Mouse (Mus musculus) spleen, adult 18-20 months (tissue): ENCODE results near the gene Arhgap40.

Experiments used
- DNase-seq, 2 experiments: peaks; one replicate each; pipeline ENCODE4 v3.0.0; 2022; ENCODE audit warnings: mixed read lengths in 2 of 2

Arhgap40 gene

DNA sequence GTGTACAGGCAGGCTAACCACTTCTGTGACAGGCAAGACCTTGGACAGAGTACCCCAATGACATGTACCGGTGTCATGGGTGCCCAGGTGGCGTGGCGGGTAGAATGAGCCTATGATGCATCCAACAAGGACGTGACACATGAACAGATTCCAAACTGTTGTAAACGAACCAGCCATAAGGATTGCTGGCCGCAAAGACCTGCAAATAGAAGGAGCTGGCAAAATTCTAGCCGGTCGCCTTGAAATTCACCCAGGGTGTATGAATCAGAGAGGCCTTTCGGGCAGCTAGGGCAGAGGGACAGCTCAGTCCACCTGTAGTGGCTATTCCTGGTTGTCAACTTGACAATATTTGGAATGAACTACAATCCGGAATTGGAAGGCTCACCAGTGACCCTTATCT is 41.8 kb downstream of the Arhgap40 start:
- no peak for DNase-seq

DNA sequence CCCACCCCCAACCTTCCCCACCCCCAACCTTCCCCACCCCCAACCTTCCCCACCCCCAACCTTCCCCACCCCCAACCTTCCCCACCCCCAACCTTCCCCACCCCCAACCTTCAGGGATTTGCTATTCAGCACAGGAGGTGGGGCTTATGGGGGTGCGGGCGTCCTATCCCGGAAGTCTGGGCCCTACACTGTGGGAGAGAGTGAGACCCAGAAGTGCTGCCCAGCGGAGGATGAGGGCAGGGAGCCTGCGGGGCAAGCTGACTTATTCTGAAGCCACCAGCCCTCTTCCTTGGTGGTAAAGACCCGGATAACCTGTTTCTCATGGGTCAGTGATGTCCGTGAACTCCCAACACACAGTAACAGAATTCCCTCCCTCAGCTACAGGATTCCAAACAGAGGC is 42.7 kb downstream of the Arhgap40 start:
- DNase-seq = no peak

DNA sequence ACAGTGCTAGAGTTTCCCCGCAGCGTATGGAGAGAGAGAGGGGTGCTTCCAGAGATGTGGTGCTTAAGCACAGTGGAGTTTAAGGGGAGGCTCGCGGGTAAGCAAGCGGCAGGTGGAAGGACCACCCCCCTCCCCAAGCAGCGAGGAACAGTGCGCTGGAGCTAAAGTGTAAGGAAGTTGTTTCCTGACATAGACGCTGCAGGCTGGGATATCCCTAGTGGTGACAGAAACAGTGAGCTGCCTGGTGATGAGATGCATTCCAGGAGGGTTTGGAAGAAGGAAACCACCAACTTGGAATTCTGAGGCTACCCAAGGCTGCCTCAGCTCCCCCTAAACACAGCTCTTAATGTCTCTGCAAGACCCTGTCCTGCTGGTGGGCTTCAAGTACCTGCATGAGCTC is 43.2 kb downstream of the Arhgap40 start:
- no peak for DNase-seq

DNA sequence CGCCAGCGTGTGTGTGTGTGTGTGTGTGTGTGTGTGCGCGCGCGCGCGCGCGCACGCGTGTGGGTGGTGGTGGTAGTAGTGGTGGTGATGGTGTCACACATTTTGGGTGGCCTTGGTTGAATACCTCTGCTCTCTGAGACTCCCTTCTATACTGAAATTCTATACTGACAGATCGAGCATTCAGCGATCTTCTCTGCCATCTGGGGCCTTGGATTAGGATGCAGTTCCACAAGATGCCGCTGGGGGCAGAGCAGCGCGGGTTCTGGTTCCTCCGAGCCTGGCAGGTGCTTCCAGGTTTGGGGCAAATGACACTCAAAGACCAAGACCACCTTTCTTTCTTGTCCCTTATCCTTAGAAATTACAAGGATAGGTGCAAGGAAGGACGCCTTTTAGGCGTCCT is 43.6 kb downstream of the Arhgap40 start:
- DNase-seq = peak; percentile 40 to 78

DNA sequence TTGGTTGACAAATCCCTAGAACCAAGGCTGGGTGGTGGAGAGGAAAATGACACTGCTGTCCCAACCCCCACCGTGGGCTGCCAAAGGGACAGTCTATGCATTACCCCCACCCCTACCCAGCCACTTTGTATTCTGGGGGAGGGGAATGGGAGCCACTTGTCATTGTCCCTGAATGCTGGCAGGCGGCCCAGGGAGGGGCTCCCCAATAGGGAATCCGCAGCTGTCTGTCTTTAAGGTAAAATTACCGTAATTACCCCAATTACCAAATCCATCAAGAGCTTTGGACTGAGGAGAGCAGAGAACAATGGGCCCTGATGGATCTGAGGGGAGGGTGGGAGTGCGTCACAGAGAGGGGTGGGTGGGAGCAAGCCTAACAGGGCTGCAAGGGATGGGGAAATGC is 44.2 kb downstream of the Arhgap40 start:
- no peak for DNase-seq

DNA sequence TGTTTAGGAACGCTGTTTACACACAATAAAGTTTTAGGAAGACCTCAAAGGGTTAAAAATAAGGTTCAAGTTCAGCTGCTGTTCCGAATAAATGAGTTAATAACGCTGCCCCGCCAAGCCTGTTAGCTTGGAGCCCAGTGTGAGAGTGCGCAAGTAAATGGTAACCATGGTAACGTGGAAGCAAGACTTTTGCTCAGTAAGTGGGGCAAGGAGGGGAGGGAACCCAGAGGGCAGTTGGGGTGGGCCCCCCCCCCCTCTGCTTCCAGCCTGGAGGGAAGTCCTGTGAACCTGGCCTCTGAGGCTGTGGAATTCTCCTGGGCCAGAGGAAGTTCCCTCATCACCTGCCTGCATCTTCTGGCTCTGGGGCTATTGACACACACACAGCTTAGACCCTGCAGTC is 47.3 kb downstream of the Arhgap40 start:
- DNase-seq = no peak

DNA sequence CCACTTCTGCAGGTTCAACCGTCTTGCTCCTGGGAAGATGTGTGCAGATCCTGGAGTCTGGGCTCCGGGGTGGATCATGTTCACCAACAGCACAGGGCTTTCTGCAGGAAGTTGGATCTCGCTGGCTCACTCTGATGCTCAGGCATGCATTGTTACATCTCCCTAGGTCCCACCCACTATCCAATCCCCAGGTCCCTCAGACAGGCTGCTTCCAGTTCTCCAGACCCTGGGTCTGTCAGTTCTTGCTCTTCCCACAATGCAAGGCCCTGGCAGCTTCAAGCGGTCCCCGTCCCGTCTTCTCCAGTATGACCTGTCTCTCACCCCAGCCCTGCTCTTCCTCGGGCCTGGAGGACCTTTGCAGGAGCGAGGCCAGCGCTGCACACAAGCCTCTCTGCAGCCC is 48.2 kb downstream of the Arhgap40 start:
- DNase-seq = no peak

DNA sequence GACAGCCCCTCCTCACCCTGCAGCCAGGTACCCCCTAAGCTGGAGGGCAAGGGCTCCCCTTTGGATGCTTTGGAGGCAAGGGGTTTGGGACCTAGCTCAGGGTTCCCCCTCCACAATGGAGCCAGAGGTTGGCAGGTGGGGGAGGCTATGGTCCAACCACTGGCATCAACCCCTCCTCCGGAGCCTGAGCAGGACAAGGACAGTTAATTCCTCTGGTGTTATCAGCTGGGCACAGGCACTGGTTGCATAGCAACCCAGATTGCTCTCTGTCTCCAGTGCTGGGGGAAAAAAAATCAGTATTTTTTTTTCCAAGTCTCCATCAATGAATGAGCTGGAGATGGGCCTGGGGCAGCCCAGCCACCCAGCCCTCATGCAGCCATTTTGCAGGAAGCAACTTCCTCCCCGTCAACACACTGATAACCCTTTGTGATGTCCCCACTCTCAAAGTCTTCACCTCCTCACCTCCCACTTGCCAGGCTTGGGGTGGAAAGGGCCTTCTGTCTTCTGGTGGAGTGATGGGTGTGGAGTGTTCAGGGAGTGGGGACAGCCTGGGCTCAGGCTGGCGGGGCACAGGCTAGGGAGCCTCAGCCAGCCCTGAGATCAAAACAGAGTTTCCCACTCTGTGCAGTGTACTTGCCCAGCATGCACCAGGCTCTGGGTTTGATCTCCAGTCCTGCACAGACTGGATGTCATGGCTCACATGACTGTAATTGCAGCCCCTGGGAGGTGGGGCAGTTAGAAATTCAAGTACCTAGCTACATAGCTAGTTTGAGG is 49.0 kb downstream of the Arhgap40 start:
- DNase-seq = no peak

DNA sequence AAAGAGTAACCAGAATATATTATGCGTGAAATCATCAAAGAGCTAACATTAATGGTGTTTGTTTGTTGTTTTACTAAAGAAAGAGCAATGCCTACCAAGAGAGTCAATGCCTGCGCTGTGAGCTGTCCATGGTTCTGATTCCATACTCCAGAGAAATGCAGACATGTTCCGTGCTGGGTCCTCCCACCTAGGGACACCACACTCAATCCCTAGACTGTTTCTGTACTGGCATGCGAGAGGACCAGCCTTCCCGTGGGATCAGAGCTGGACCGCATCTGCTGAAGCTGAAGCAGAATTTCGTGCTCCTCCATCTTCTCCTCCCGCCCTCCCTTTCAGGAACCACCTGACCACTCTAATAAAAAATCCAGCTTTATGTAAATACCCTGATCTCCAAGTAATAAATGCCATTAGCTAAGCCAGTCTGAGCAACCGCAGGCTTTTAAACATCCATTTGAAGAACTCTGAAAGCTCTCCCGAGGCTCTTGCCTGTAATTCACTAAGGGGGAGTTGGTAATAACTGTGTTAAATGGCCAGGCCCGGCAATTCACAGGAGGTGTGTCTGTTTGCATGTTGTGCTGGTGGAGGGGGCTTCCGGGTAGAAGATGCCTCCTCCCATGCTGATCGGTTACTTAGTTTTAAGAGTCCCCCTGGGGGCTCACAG is 58.0 kb downstream of the Arhgap40 start:
- no peak for DNase-seq

DNA sequence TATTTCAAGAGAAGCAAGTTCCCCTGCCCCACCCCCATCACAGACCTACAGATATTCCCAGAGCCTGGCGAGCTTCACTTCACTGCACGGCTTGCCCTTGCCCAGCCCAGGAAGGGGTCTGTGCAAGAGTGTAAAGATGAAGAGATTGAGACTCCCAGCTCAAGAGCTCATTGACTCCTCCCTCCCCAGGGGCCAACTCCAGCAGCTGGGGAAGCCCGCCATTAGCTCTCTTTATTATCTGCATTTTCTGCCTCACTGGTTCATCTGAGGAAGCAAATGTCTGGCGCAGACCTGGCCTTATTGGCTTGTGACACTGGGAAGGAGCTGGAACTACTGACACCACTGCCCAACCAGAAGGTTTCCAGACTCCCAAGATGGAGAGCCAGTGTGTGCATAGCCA is 67.4 kb downstream of the Arhgap40 start:
- no peak for DNase-seq

DNA sequence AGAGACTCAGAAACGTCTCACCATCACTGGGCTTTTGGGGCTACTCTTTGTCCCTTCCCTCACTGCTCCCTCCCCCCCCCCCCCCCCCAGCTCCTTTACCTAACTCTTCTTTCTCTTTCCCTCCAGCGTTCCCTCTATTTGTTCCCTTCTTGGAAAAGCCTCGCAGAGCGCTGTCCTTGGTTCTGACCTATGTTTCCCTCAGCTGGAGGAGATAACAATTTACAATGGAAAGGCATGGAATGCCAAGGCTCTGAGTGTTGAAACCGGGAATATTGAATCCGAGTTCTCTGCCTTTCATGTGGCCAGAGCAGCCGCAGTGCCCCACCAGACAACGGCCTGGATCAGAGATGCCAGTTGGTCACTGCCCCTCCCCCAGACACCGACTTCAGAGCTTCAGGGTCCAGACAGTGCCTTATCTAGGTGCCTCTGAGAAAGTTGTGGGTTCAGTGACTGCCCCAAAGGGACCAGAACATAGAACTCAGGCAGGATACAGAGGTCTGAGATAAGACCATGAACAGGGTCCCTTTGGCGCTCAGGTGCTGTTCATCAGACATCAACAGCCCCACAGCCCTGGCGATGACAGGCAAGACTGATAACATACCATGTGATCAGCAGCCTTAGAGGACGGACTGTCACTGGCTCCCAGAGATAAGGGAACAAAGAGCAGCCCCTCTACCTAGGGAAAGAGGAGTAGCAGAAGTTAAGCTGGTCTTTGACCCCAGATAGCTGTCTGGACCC is 72.2 kb downstream of the Arhgap40 start:
- no peak for DNase-seq

DNA sequence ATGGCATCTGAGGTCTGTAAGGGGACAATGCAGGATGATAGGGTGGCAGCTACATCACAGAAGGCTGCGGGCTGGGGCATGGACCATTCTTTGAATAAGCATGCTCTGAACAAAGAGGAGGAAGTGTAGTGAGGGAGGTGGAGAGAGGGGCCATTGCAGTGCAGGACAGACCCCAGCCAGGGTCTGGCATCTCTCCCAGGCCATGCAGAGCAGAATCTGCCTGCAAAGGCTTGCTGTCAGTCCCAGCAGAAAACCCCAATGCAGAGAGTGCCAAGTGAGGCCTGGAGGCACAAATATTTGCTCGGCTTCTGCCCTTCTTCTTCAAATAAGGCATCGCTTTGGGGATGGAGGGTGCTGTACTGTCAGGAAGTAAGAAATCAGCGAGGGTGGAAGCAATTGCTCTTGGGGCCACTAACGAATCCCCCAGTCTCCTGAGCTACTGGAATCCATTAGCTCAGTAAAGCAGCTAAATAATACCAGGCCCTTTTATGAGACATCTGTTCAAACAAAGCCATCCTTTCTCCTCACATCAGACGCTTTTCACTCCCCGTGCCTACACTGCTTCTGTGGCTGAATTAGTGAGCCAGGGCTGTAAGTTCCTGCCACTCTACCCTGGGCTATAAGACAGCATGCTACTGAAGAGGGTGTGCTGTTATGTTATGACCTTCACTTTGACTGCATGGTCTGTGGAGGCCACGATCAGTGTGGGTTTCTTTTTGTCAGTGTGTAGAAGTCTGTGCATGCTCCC is 76.1 kb downstream of the Arhgap40 start:
- no peak for DNase-seq

DNA sequence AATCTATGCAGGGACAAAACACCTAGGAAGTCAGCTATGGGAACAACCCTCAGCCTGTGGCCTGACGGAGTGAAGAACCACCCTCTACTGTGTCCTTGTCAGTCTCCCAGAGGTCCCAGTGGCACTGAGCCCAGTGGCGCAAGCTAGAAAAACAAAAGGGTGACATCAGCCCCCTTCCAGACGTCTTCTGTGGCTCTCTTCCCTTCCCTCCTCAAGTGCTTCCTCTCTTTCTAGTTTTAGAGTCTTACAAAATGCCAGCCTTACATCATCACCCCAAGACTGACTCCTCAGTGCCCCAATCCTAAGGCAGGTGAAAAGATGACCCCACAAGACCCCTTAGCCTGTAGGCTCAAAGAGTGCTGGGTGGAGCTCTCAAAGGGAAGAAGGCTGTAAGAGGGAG is 77.9 kb downstream of the Arhgap40 start:
- no peak for DNase-seq

DNA sequence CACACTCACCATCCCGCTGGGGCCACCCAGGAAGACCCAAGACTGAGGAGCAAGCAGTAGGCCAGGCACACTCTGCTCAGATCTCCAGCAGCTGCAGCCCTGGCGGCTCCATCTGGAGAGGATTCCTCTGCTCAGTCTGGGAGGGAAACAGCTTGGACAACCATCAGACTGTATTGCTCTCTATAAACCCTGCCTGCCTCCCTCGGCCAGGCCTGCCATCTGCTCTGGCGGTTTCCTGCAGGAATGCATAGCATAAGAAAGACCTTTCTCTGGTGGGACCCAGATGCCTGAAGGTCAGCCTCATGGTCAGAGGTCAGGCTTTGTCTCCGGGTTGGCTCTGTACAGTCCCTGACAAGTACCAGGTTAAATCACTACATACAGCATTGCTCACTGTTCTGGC is 78.7 kb downstream of the Arhgap40 start:
- no peak for DNase-seq

DNA sequence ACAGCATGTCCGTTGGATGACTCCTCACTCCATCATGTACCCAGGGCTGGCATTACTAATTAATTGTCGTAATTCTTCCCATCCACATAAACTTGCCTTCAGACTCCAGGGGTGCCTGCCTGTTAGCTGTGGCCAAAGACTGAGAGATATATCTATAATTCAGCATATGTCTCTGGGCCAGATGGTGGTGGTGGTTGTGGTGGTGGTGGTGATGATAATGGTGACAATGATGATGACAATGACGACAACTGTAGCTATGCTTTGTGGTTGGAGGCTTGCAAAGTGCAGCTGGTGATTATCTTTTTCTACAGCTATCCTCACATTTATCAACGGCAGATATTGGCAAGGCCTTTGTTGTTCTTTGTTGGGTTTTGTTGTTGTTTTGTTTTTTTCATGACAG is 80.8 kb downstream of the Arhgap40 start:
- no peak for DNase-seq

DNA sequence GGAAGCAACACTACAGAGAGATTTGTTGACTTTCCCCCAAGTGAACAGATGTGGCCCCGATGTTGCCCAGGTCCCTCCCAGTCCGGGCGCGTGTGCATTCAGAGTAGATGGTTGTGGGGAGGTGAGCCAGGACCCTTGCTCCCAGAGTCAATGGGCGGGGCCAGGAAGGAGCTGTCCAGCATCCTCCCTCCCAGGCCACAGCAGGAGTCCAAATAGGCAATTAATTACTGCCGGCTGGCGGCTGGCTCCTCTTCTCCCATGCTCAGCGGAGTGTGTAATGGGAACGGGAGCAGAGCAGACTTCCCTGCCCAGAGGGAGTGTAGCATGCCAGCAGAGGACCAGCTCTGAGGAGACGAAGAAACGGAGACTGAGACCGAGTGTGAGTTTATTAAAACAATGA is 82.5 kb downstream of the Arhgap40 start:
- DNase-seq = no peak

DNA sequence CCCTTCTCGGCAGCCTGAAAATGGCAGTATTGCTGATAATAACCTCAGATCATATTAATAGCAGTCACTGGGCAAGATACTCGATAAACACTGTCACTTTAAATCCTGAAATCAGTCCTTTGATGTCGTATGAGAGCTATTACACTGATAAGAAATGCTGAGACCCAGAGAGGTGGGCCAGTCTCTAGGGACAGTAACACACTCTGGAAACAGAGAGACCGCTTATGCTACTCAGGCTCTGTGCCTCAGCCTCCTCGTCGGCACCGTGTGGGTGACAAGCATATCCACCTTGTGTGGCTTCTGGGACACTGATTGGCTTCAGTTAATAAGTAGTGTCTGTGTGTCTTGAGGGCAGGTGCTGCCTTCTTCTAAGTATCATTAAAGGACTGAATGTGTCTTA is 83.0 kb downstream of the Arhgap40 start:
- no peak for DNase-seq

DNA sequence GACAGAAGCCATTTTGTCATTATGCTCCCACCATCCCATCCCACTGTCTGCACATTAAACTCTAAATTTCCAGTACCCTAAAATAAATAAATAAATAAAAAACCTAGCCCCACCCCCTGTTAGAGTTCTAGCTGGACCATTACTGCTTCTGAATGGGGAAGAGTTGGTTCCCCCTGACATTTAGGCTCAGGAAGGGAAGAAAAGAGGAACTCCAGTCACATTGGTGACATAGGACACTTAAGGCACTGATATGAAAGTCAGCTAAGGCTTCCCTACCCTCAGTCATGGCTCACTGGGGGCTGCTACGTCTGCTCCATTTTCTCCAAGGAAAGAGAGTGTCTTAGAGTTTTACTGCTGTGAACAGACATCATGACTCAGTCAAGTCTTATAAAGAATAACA is 84.2 kb downstream of the Arhgap40 start:
- DNase-seq = no peak
